Mouse (Mus musculus) kidney, postnatal 36 days (tissue): ENCODE results near the gene Notch1.
A peak's percentile ranks its signal among the peaks of the same experiment; 100 is the strongest.

Experiments
- DNase-seq, 2 experiments: peaks; one replicate each; pipeline ENCODE4 v3.0.0; 2021 to 2022; ENCODE audit warnings: mixed read lengths in 2 of 2

Gene Notch1

GRCm38 (mm10) chr2:26500027-26500598 is 16.4 kb downstream of the Notch1 start:
- peak in 1 of 2 experiments; percentile 29 for DNase-seq

GRCm38 (mm10) chr2:26498694-26499093 is 17.8 kb downstream of the Notch1 start:
- peak in 1 of 2 experiments; percentile 13 for DNase-seq

GRCm38 (mm10) chr2:26497861-26498533 is 18.5 kb downstream of the Notch1 start:
- DNase-seq, result peak; percentile 73 to 82

- no peak for DNase-seq
These were observed 20.0 kb downstream of the Notch1 start for GRCm38 (mm10) chr2:26496451-26496850.

GRCm38 (mm10) chr2:26495701-26496100 is 20.8 kb downstream of the Notch1 start:
- no peak for DNase-seq

GRCm38 (mm10) chr2:26494991-26495390 is 21.5 kb downstream of the Notch1 start:
- no peak for DNase-seq

GRCm38 (mm10) chr2:26494396-26494795 is 22.1 kb downstream of the Notch1 start:
- no peak for DNase-seq

- peak; percentile 57 to 73 for DNase-seq
These were observed 23.3 kb downstream of the Notch1 start for GRCm38 (mm10) chr2:26493021-26493781.

- peak; percentile 35 to 57 for DNase-seq
These were observed 25.6 kb downstream of the Notch1 start for GRCm38 (mm10) chr2:26490760-26491301.

GRCm38 (mm10) chr2:26488535-26489135 is 27.8 kb downstream of the Notch1 start:
- DNase-seq, result no peak

GRCm38 (mm10) chr2:26487322-26488021 is 29.0 kb downstream of the Notch1 start:
- DNase-seq, result peak; percentile 34 to 38

- peak; percentile 36 to 48 for DNase-seq
These were observed 29.6 kb downstream of the Notch1 start for GRCm38 (mm10) chr2:26486835-26487321.

GRCm38 (mm10) chr2:26486264-26486810 is 30.1 kb downstream of the Notch1 start:
- DNase-seq, result peak in 1 of 2 experiments; percentile 63

- no peak for DNase-seq
These were observed 30.8 kb downstream of the Notch1 start for GRCm38 (mm10) chr2:26485710-26486109.

- DNase-seq, result no peak
These were observed 31.2 kb downstream of the Notch1 start for GRCm38 (mm10) chr2:26485278-26485677.

GRCm38 (mm10) chr2:26484169-26484568 is 32.3 kb downstream of the Notch1 start:
- no peak for DNase-seq

- peak in 1 of 2 experiments; percentile 26 for DNase-seq
These were observed 33.1 kb downstream of the Notch1 start for GRCm38 (mm10) chr2:26483230-26483869.

GRCm38 (mm10) chr2:26482824-26483223 is 33.6 kb downstream of the Notch1 start:
- no peak for DNase-seq

- DNase-seq, result peak; percentile 91 to 94
These were observed 34.6 kb downstream of the Notch1 start for GRCm38 (mm10) chr2:26481724-26482495.

GRCm38 (mm10) chr2:26480911-26481310 is 35.6 kb downstream of the Notch1 start:
- no peak for DNase-seq
